In the genomic region with DNA sequence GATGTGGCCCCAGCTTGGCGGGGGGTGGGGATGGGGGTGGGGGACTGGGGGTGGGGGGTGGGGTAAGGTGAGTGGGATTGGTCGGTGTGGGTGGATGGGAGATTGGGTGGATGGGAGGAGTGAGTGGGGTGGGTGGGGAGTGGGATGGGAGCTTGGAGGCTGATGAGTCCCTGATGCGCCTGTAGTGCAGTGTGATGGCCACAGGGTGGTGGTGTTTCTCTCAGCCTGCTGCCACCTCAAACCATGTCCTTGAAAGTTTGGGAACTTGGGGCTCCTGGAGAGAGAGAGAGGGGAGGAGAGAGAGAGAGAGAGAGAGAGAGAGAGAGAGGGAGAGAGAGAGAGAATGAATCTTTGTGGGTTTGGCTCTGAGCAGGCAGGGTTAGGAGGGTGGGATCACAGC, we compare ENCODE assay signal across 8 mouse cellular contexts. TPM values are rescaled to one million over a fixed set of nuclear protein-coding genes. Genes with fewer than 3 reads are reported as not detected.
DNase-seq lines count a peak whose midpoint lies in the region; ATAC-seq and TF ChIP-seq lines count a peak whose summit lies in the region.

No protein-coding gene starts in this region.

- peak; percentile 56 for DNase-seq in adrenal gland, postnatal 10 days
- DNase-seq in adrenal gland, postnatal 4 days (ENCODE audit: low spot score in 2 of 2), result no peak
- DNase-seq in left cerebral cortex, adult 2 months (ENCODE audit: extremely low spot score in 1 of 2, low spot score in 2 of 2), result peak; percentile 30 to 46
- no peak for DNase-seq in left cerebral cortex, adult 11 months (ENCODE audit: low spot score)
- DNase-seq in ZHBTc4 (ENCODE audit: low read depth, low spot score), result peak; percentile 76
- DNase-seq in urinary bladder, postnatal 14 days (ENCODE audit: low spot score), result no peak
- DNase-seq in ovary, adult 18-20 months (ENCODE audit: low spot score), result no peak

- no peak overlapping the region for H3K4me3 ChIP-seq in left cerebral cortex, adult 2 months

- no peak overlapping the region for H3K27ac ChIP-seq in left cerebral cortex, adult 2 months

- intact Hi-C loops in left cerebral cortex, adult 2 months (cut with DNase I), result no loop called here

- TF ChIP-seq CTCF in left cerebral cortex, adult 2 months (IDR thresholded peaks at IDR 0.05), result peak; percentile 46

- ATAC-seq in granulocyte monocyte progenitor cell, adult 5-6 weeks (replicated peaks; ENCODE audit: poor library complexity, severe bottlenecking), result peak; percentile 72

RNA-seq across cellular contexts. Expression of a gene that starts 20.7 kb away (rescaled TPM):
- 10 to 100 TPM; 67.5 to 67.8 TPM for total RNA-seq in adrenal gland, postnatal 10 days (2021)
- 10 to 100 TPM; 53.3 to 66.6 TPM for total RNA-seq in adrenal gland, postnatal 4 days (2021)
- total RNA-seq in left cerebral cortex, adult 2 months (2021), result 10 to 100 TPM; 94.4 to 98.9 TPM
- total RNA-seq in granulocyte monocyte progenitor cell, adult 5-6 weeks (2014; fragmentation: Nextera tagmentation), result 0.15 TPM in 1 of 2 replicates, not detected in the other
- not detected in 2 replicates for total RNA-seq in granulocyte monocyte progenitor cell, adult 5-6 weeks (2017)

Comparison
In these comparisons a context has a peak if more than half of its experiments do, and no peak if none do; other contexts are left out.
1. DNase-seq: peak in adrenal gland, postnatal 10 days (single experiment), left cerebral cortex, adult 2 months (2 of 2) and ZHBTc4 (single experiment); none in adrenal gland, postnatal 4 days (0 of 2), left cerebral cortex, adult 11 months (single experiment), urinary bladder, postnatal 14 days (single experiment) and ovary, adult 18-20 months (single experiment).
2. RNA of a gene that starts 20.7 kb away (total RNA-seq): 94.4 to 98.9 TPM in left cerebral cortex, adult 2 months, 67.5 to 67.8 TPM in adrenal gland, postnatal 10 days and 53.3 to 66.6 TPM in adrenal gland, postnatal 4 days; 0.15 TPM in granulocyte monocyte progenitor cell, adult 5-6 weeks; every median in the first group is over 10 times any median in the second.